Mouse (Mus musculus) monocyte, adult 5-6 weeks (primary cell): ENCODE data around the gene Smdt1. TPM values are rescaled to one million over a fixed set of nuclear protein-coding genes. Genes with fewer than 3 reads are reported as not detected.

ENCODE experiments used
- ATAC-seq: fragments of 153-309, 156-312 bp; replicated peaks from 2 replicates; pipeline ENCODE4 v1.8.0; 2017; ENCODE audit warnings: mild to moderate bottlenecking; ENCODE audit not compliant: low TSS enrichment, insufficient number of reproducible peaks, severe bottlenecking, poor library complexity, low FRiP score
- total RNA-seq: library from RNA; stranded (forward); fragments of 200-1000, 200-491, 200-594 nt; gene quantifications from 3 replicates; pipeline ENCODE4 v1.2.3, GENCODE M21; 2017

Smdt1 gene
- total RNA-seq, 1 experiment from 2014 or later = 113 TPM

GRCm38 (mm10) chr15:82341675-82342542, 3.1 kb downstream of the Smdt1 start:
- ATAC-seq = peak; percentile 16

GRCm38 (mm10) chr15:82342543-82342935, 3.8 kb downstream of the Smdt1 start:
- ATAC-seq = no peak

DNA sequence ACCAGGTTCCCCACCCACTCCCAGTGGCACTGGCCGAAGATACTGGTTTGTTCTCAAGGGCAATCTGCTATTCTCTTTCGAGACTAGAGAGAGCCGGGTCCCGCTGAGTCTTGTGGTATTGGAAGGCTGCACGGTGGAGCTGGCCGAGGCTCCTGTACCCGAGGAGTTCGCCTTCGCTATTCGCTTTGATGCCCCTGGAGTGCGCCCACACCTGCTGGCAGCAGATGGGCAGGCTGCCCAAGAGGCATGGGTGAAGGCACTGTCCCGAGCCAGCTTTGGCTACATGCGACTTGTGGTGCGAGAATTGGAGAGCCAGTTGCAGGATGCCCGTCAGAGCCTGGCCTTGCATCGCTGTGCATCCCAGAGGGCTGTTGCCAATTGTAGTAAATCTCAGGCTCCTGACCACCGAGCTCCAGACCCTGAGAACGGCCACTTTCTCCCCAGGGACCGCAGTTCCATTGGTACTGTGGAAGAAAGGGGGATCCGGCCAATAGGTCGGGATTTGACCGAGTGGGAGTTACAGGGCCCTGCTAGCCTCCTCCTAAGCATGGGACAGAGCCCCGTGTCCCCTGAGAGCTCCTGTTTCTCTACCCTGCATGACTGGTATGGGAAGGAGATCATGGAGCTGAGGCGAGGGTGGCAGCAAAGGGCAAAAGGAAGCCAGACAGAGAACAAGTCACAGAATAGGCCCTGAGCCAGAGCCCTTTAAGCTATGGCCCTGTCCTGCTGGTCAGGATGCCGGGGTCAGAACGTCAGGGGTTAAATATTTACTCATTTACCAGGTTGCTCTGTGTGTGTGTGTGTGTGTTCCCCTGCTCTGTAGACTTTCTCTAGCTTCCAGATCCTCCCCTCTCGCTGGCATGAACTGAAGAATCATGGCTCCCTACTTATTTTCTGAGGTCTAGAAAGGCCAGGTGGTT, 4.9 kb downstream of the Smdt1 start:
- no peak for ATAC-seq

- ATAC-seq = no peak
Measured at GRCm38 (mm10) chr15:82344971-82345370, 6.2 kb downstream of the Smdt1 start.

DNA sequence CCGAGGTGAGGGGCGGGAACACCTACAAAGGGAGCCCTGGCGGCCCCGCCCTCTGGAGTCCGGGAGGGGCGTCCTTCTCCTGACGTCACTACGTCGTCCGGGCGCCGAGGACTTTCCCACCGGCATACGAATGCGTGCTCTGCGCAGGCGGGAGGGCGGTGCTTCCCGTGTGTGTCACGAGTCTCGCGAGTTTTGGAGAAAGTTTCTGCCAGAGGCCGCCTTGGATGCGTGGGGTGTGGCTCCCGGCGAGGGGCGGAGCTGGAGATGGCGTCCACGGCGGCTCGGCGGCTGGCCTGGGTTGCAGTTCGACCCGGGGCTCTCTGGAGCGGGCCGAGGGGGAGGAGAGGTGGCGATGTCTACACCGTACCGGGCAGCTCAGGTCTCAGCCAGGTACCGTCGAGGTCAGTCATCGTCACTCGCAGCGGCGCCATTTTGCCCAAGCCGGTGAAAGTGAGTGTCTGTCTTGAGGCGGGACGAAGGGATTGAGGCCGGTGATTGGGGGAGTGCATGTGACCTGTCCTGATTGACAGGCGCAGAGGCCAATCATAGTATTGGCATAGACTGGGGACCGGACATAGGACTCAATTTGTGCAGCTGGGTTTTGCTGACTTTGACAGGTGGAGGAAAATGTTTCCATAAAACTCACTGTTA, 7.2 kb downstream of the Smdt1 start:
- ATAC-seq = peak; percentile 77

GRCm38 (mm10) chr15:82346580-82347302, 8.0 kb downstream of the Smdt1 start:
- ATAC-seq = no peak

DNA sequence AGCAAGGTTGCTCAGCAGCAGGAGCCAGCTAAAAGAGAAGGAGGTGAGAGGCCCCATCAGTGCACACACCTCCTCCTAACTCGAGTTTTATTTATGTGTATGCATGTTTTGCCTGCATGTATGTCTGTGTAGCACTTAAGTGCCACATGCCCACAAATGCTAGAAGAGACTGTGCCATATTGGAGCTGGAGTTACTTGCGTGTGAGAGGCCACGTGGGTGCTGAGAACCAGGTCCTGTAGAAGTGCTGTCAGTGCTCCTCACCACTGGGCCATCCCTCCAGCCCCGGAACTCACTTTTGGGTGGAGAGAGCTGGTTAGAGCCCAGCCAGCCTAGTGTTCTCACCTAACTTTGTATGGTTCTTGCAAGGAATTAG, 8.5 kb downstream of the Smdt1 start:
- ATAC-seq = no peak

DNA sequence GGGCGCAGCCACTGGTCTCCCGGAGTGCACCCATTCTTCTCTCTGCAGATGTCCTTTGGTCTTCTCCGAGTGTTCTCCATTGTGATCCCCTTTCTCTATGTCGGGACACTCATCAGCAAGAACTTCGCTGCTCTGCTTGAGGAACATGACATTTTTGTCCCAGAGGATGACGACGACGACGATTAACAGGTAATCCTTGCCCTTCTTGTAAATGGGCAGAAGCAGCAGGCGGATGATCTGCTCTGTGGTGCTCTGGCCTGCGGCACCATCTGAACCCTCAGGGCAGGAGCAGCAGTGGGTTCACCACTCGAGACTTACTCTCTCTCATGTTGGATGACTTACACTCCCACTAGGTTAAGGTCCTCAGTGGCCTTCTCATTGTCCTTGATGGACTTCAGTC, 9.1 kb downstream of the Smdt1 start:
- no peak for ATAC-seq

DNA sequence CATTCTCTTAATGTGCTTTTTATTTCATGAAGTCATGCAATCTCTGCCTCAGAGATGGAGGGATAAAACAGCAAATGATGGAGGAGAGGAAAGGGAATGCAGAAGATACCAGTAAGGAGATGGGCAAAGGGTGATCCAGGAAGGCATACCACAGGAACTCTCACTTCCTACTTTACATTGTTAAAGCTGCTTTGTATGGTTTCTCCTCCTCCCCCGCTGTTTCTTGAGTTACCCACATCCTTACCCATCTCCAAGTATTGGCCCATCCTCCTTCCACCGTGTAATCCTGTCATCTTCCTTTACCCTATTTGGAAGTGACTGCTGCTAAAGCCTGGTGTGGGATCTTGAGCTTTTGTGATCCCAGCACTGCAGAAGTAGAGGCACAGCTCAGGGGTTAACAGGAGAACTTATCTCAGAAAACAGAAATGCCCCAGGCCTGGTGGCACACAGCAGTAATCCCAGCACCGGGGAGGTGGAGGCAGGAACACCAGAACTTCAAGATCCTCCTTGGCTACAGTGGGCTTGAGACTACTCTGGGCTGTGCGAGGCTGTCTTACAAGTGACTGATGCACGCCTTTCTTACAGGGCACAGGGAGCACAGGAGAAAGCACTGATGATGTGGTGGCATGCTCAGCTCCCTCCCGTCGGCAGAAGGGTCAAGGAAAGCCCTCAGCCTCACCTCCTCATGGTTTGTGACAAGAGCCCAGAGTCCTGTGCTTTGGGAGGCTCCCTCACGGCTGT, 9.7 kb downstream of the Smdt1 start:
- ATAC-seq = no peak

DNA sequence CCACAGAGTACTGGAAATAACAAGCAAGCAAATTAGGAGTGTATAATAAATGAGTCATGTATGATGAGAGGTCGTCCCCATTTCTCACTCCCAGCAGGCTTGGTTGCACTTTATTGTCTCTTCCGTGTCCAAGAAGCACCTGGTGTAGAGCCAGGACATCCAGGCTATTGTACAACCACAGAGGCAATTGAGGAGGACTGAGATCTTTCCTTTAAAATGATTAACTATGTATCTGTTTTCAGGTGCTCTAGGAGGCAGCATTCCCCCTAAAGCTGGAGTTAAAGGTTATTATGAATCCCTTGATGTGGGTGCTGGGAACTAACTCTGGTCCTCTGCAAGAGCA, 10.2 kb downstream of the Smdt1 start:
- ATAC-seq = no peak

GRCm38 (mm10) chr15:82350349-82350748, 11.6 kb downstream of the Smdt1 start:
- ATAC-seq = no peak

- no peak for ATAC-seq
Measured at GRCm38 (mm10) chr15:82351480-82351879, 12.7 kb downstream of the Smdt1 start.

DNA sequence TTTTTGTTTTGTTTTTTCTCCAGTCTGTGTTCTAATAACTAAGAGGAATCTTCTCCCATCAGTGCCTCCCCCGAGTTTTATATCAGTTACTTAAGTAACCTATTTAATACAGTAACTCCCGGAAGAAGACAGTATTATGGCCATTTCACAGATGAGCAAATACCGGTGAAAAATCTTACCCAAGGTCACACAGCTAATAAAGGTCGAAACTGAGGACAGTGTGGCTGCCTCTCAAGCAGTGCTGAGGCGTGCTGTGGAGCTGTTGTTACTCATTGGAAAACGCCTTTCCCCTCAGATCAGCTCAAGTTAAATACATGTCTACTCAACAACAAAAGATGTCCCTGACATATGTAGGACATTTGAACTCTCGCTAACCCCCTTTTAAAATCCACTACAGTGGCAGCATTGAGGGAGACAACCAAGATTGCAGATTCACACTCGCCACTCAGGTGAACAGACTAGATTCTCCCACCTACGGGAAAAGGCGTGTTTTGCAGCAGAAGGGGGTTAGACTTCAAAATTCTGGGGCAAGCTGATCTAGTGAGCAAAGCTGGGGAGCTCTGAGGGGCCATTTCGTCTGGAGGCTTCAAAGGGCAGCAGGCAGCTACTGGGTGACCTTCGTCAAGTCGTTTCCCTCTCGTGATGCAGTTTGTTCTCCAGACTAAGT, 14.5 kb downstream of the Smdt1 start:
- ATAC-seq = no peak

- ATAC-seq = peak; percentile 1; the same call in 1 of the 2 replicates
Measured at GRCm38 (mm10) chr15:82353745-82354113, 15.0 kb downstream of the Smdt1 start.

DNA sequence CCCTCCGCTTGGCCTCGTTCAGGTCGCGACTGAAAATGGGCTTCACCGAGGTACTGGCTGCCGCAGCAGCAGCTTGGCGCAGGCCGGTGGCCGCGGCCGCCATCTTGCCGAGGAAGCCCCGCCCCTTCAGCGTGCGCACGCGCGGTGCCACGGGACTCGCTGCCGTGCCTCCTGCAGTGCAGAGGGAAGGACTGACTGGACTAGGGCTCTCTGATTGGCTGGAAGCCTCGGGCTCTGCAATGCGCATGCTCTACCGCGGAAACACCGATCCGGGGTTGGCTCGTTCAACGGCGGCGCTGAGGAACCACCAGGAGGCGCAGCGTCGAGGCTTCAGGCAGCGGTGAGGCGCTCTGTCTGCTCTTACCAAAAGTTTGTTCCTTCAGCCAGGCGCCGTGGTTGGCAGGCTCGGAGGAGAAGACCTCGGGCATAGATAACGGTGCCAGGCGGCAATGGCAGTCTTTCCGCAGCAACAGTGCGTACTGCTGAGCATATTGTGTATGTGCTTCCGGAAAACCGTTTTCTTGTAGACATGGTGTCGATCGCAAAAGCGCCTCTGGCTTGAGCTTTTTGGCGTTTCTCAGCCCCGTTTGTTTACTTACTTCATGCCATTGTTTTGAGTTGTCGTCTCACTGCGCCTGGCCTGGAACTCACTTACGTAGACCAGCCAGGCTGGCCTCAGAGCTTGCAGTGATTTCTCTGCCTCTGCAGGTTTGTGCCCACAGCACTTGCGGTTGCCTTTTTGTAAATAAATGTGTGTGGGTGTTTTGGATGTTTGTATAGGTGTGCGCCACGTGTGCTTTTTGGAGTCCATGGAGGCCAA, 15.6 kb downstream of the Smdt1 start, which contains the start of gene Ndufa6:
Gene Ndufa6 (minus strand): TSS at position 197 of the 820 bp plus-strand sequence.
- ATAC-seq = peak; percentile 93

DNA sequence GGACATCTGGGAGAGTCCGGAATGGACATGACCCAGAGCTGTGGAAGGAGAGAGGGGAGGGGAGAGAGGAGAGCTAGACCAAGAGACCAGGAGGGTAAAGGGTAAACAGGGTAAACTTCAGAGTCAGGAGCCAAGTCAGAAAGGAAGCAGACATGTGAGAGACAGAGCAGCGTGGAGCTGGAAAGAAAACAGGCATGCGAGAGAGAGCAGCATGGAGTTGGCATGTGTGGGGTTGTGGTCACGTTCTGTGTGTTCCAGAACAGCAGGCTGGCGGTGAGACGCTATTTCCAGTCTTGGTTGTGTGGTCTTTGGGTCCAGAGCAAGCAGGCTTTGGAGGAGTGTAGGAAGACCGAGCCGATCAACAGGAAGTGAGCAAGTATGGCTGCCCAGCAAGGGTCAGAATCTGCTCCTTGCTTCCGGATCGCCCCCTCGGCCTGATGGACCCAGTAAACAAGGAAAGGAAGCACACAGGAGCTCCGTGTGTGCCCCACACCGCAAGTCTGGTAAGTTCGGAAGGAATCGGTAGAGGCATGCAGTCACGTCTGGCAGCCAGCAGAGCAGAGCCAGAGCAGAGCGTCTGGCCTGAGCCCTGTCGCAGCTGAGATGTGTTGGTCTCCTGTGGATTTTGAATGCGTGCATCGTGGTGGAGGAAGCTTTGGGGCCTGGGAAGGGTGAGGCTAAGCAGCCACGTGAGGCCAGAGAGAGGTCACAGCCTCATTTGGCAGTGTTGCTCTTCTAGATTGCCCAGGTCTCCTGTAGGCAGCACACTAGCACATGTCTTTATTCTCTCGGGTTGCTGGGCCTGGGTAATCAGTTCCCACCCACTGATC, 19.9 kb downstream of the Smdt1 start:
- ATAC-seq = no peak
